Mouse (Mus musculus) cerebellum, adult 2 months (tissue): ENCODE measurements at regions not wholly inside any gene's neighbourhood (a gene's known extent, or its start where the extent isn't known, plus 50 kb on each side); places are given as distances from the start of the nearest gene placed in this dataset.

ENCODE experiments used
- CTCF ChIP-seq: fragments of 200-500 bp; IDR thresholded peaks from 2 replicates; pipeline ENCODE4 v1.5.1; 2011; ENCODE audit warnings: low read depth, mild to moderate bottlenecking, control low read depth, low read length, moderate library complexity, borderline replicate concordance; ENCODE audit not compliant: insufficient read depth
- POLR2A ChIP-seq: fragments of 200-500 bp; IDR thresholded peaks from 2 replicates; pipeline ENCODE4 v1.6.1; 2011; ENCODE audit warnings: low read length, control low read depth, borderline replicate concordance; ENCODE audit not compliant: insufficient read depth

DNA sequence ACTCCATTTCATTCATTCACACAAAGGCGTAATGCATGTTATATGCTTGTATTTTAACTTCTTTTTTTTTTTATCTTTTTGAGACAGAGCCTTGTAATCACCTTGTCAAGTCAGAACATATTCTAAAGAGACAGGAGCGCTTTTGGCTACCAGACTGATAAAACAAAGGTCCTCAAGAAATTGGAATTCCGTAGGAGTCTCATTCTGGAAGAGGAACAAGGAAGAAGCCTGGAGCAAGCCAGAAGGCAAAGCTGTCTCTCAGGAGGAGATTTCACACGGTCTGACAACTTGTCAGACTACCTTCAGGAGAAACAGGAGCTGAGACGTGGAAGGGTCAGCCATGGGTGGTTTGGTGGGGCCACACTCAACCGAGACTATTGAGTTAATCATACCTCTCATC is 587.2 kb upstream of the Auts2 start:
- no peak for TF ChIP-seq CTCF
- no peak for TF ChIP-seq POLR2A
